Mouse (Mus musculus) brain, embryonic 14.5 days (tissue): Measurements from ENCODE around the gene Tpt1.

Source experiments
- CTCF ChIP-seq: fragments of 200-500 bp; IDR thresholded peaks from 2 replicates; pipeline ENCODE4 v1.5.1; 2012; ENCODE audit warnings: inconsistent platforms, mild to moderate bottlenecking, moderate library complexity, borderline replicate concordance; ENCODE audit not compliant: insufficient read depth, insufficient read length; ENCODE audit errors: extremely low read depth
- POLR2A ChIP-seq: fragments of 200-500 bp; IDR thresholded peaks from 2 replicates; pipeline ENCODE4 v1.6.1; 2012; ENCODE audit warnings: mild to moderate bottlenecking, inconsistent platforms, borderline replicate concordance; ENCODE audit not compliant: poor library complexity, insufficient read depth, insufficient read length, severe bottlenecking; ENCODE audit errors: extremely low read depth

- TF ChIP-seq CTCF (no peak), POLR2A (no peak)
These were observed 11.2 kb upstream of the Tpt1 start for GRCm38 (mm10) chr14:75833546-75834250.
